Mouse (Mus musculus) forebrain, embryonic 12.5 days (tissue): ENCODE data around the gene Des. TPM values are rescaled to one million over a fixed set of nuclear protein-coding genes. Genes with fewer than 3 reads are reported as not detected.
A peak's percentile ranks its signal among the peaks of the same experiment; 100 is the strongest.

ENCODE experiments used
- ATAC-seq: fragments of 200-750 bp; cut with Nextera tagmentation; 2 replicates; pipeline ENCODE4 v1.8.0; 2017; ENCODE audit warnings: moderate TSS enrichment; ENCODE audit not compliant: low FRiP score
- H3K27ac ChIP-seq: fragments of 300-500 bp; sonication (generic); 2 replicates; pipeline ENCODE4 v1.5.1; 2016; ENCODE audit warnings: mild to moderate bottlenecking
- H3K27me3 ChIP-seq: fragments of 300-500 bp; sonication (generic); 2 replicates; pipeline ENCODE4 v1.6.1; 2016; ENCODE audit warnings: mild to moderate bottlenecking
- H3K36me3 ChIP-seq: fragments of 300-500 bp; sonication (generic); replicated peaks from 2 replicates; pipeline ENCODE4 v1.6.1; 2016; ENCODE audit warnings: mild to moderate bottlenecking
- H3K4me1 ChIP-seq: fragments of 300-500 bp; sonication (generic); 2 replicates; pipeline ENCODE4 v1.6.1; 2016
- H3K4me2 ChIP-seq: fragments of 300-500 bp; sonication (generic); 2 replicates; pipeline ENCODE4 v1.6.1; 2016; ENCODE audit warnings: mild to moderate bottlenecking, moderate library complexity
- H3K4me3 ChIP-seq: fragments of 300-500 bp; sonication (generic); replicated peaks from 2 replicates; pipeline ENCODE4 v1.5.1; 2016; ENCODE audit warnings: mild to moderate bottlenecking
- H3K9ac ChIP-seq: fragments of 300-500 bp; sonication (generic); 2 replicates; pipeline ENCODE4 v1.6.1; 2016; ENCODE audit warnings: mild to moderate bottlenecking
- H3K9me3 ChIP-seq: fragments of 300-500 bp; sonication (generic); 2 replicates; pipeline ENCODE4 v1.6.1; 2016
- WGBS: fragments of 180-500 bp; shearing (Covaris S2); methylation state at CpG from one replicate; pipeline ENCODE4 v1.1.7; 2016; 5-methylcytosine and 5-hydroxymethylcytosine counted together
- polyA plus RNA-seq: library from polyadenylated mRNA; unstranded; fragments of >200 nt; fragmentation: Nextera tagmentation; extraction: Ambion mirVana; gene quantifications from 2 replicates; pipeline ENCODE4 v1.2.1, GENCODE M21; 2016

Des gene
- polyA plus RNA-seq, 1 experiment from 2014 or later: 0.78 TPM

DNA sequence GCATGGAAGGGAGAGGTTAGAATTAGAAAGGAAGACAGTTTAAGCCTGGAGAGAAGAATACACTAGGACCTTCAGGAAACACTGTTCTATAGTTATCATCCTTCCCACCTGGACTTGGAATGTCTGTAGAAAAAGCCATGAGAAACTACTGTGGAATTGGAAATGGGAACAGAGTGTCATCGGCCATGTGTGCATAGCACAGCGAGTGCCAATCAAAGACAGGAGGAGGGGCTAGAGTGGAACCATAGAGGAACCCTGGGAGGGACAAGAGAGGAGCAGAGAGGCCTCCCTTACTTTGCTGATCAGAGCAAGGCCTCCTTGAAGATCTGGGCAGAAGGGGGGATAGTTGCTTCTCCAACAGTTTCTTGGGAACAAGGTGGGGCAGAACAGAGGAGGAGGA, 19.1 kb downstream of the Des start:
- H3K4me3 ChIP-seq: no peak overlapping the region
- no peak for ATAC-seq
- no peak overlapping the region for H3K9ac ChIP-seq
- no peak overlapping the region for H3K27ac ChIP-seq
- no peaks in the 10 kb centered on the region for H3K36me3 ChIP-seq
- H3K4me2 ChIP-seq: no peak overlapping the region
- peaks cover 39% of the 10 kb centered on the region for H3K4me1 ChIP-seq
- 74% methylated on average over 2 of the region's 2 CpGs for WGBS
- no peaks in the 10 kb centered on the region for H3K9me3 ChIP-seq
- H3K27me3 ChIP-seq: peaks cover 75% of the 10 kb centered on the region

DNA sequence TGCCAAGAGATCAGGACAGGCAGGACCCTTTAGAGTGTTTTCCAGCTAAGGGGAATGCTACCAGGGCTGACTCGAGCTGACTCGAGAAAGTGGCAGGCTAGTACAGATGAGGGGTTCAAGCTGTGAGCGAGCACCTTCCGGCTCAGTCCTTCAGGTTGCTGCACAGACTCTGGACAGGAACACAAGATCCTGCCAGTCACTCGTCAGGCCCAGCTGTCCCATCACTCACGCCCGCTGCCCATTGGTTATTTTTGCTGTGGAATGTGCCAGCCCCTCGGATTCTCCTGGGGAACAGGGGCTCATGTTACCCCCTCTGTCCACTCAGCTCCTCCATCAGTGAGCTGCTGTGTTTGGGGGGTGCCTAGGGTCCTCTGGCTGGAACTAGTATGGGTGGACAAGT, 19.8 kb downstream of the Des start:
- no peak overlapping the region for H3K27ac ChIP-seq
- no peak for ATAC-seq
- H3K4me3 ChIP-seq: no peak overlapping the region
- H3K27me3 ChIP-seq: peaks cover 75% of the 10 kb centered on the region
- no peaks in the 10 kb centered on the region for H3K36me3 ChIP-seq
- no peak overlapping the region for H3K4me2 ChIP-seq
- H3K9me3 ChIP-seq: no peaks in the 10 kb centered on the region
- WGBS: 64% methylated on average over 8 of the region's 8 CpGs
- no peak overlapping the region for H3K9ac ChIP-seq
- H3K4me1 ChIP-seq: peaks cover 40% of the 10 kb centered on the region

DNA sequence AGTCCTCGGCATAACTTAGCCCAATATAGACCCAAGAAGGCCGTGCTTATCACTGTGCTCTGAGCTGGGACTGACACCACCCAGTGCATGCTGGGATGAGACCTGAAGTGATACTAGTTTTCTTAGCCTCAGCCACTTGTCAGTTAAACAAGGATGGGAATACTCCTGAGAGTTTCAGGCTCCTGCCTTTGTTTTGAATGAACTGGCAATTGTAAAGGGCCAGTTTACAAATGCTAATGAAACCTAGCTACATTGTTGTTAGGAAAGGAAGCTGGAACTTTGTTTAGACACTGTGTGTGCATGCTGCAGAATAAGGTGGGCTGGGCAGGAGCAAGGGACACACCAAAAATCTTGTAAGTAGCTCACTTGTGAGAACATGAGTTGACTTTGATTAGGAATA, 20.8 kb downstream of the Des start:
- 32% methylated on average over 2 of the region's 2 CpGs for WGBS
- ATAC-seq: no peak
- peaks cover 41% of the 10 kb centered on the region for H3K4me1 ChIP-seq
- peaks cover 75% of the 10 kb centered on the region for H3K27me3 ChIP-seq
- H3K9me3 ChIP-seq: no peaks in the 10 kb centered on the region
- H3K9ac ChIP-seq: no peak overlapping the region
- no peaks in the 10 kb centered on the region for H3K36me3 ChIP-seq
- H3K27ac ChIP-seq: no peak overlapping the region
- peak overlapping the region; percentile 100; the same call in 1 of the 2 replicates for H3K4me2 ChIP-seq
- H3K4me3 ChIP-seq: no peak overlapping the region

DNA sequence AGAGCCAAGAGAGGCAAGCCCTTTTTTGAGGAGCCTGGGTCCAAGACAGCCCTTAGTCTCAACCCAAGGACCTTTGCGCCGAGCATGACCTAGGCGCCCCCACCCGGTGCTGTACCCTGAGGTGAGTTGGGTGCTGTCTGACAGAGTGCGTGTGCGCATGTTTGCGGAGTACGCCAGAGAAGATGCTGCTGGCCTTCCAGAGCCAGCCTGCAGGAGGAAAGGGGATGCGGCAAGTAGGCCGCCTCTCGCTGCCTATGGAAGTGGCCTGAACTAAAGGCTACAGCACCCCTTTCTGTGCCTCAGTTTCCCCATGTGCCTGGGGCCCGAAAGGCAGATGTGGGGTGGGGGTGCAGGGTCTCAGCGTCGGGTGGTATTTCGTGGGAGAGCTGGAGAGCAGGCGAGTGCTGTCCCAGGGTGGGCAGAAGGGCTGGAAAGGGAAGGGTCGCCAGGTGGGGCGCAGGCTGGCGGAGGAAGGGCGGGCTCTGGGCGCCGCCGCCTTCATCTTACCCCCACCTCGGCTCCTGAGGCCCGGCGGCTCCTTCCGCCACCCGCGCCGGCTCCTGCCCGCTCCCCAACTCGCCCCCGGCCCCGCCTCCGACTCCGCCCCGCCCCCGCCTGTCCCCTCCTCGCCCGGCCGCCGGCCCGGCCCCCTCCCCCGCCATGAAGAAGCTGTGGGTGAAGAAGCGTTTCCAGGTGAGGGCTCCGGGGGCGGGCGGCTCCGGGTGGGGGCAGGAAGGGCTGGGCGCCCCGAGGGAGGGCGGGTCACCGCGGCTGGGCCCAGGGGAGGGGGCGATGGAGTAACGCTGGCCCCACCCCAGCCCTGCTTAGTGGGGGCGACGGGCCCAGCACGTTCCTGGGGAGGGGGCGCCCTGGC, 21.6 kb downstream of the Des start:
- H3K4me1 ChIP-seq: peaks cover 46% of the 10 kb centered on the region
- peaks cover 75% of the 10 kb centered on the region for H3K27me3 ChIP-seq
- H3K27ac ChIP-seq: 0 out of 2 replicates have a peak overlapping the region, but pooled peaks have one; percentile 31

DNA sequence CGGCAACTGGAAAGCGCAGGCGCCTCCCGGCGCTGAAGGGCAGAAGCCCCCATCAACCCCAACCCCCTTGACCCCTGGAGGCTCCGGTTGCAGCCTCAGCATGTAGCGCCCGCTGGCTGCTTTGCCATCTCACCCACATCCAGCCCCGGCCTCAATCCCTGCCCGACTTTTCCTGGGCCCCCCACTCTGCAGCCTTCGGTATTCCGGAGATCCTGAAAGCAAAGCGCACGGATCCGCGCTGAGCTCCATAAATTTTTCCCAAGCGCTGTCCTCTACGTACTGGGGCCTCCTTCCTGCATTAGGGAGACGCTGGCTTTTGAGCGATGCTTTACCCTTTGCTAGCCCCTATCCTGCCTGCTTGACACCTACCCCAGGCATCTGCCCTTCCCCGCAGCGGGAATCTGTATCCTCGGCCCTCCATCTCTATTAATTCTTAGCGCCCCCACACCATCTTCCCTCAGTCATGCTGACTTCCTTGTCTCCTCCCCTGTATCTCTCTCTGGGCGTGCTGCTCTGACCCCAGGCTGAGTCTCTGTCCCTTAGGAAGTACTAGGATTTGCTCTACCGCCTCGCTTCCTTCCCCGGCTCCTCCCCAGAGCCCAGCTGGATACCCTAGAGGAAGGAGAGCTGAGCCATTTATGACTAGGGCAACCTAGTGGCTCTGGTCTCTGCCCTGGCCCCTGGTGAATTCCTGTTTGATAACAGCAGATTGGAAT, 22.4 kb downstream of the Des start:
- Histone ChIP-seq H3K27me3 (peaks cover 75% of the 10 kb centered on the region), H3K9me3 (no peaks in the 10 kb centered on the region), H3K4me2 (peak overlapping the region; percentile 100), H3K4me3 (peak overlapping the region; percentile 79), H3K4me1 (peaks cover 52% of the 10 kb centered on the region), H3K27ac (0 out of 2 replicates have a peak overlapping the region, but pooled peaks have one; percentile 31), H3K36me3 (no peaks in the 10 kb centered on the region), H3K9ac (peak overlapping the region; percentile 80)
- WGBS: under 1% methylated on average over 27 of the region's 28 CpGs
- ATAC-seq: peak; percentile 21; the same call in 1 of the 2 replicates

More for the DNA sequence above, 21.6 kb downstream of the Des start:
- Histone ChIP-seq H3K9me3 (no peaks in the 10 kb centered on the region), H3K9ac (peak overlapping the region; percentile 80), H3K36me3 (no peaks in the 10 kb centered on the region), H3K4me3 (peak overlapping the region; percentile 79), H3K4me2 (peak overlapping the region; percentile 100)
- ATAC-seq: peak; percentile 66
- 1% methylated on average over 43 of the region's 60 CpGs for WGBS

DNA sequence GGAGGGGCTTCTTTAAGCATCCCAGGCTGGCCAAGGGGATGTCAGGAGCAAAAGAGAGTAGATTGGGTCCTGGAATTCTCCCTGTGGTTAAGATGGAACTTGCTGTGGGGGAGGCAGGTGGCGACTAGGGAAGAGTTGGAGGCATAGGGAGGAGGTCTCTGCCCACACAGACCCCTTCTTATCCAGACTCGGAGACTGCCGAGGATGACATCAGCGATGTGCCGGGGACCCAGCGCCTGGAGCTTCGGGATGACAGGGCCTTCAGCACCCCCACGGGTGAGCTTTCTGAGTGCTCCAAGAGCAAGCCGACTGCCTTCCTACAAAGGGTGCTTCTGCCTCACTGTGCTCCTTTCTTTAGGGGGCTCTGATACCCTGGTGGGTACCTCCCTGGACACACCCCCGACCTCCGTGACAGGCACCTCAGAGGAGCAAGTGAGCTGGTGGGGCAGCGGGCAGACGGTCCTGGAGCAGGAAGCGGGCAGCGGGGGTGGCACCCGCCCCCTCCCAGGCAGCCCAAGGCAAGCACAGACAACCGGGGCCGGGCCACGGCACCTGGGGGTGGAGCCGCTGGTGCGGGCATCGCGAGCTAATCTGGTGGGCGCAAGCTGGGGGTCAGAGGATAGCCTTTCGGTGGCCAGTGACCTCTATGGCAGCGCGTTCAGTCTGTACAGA, 24.5 kb downstream of the Des start:
- Histone ChIP-seq H3K4me1 (peaks cover 69% of the 10 kb centered on the region), H3K27me3 (peaks cover 80% of the 10 kb centered on the region), H3K36me3 (no peaks in the 10 kb centered on the region), H3K4me2 (no peak overlapping the region), H3K4me3 (no peak overlapping the region), H3K27ac (no peak overlapping the region), H3K9ac (no peak overlapping the region), H3K9me3 (no peaks in the 10 kb centered on the region)
- no peak for ATAC-seq
- 83% methylated on average over 27 of the region's 27 CpGs for WGBS

DNA sequence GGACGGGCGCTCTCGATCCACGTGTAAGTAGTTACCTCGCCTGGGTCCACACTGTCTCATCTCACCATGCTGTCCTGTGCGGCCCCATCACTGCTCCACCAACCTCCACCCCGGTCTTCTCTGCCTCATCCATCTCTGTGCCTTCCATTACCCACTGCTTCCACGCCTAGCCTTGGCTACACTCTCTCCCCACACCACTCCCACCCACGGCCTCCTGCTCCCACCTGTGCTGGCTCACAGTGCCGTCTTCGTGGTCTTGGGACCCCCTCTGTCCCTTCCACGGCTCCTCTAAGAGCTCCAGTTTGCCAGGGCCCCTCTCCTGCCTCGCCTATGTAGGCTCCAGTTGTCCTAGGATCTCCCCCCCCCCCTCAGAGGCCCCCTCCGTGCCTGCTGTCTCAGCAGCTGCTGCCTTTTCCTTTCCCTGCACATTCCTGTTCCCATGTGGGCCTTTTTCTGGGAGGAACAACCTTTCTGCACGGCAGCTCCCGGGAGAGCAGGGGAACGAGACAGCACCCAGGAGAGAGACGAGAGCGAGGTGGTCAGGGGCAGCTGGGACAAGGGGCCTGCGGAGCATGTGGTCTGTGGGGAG, 25.1 kb downstream of the Des start:
- WGBS: 76% methylated on average over 20 of the region's 20 CpGs
- H3K9ac ChIP-seq: no peak overlapping the region

DNA sequence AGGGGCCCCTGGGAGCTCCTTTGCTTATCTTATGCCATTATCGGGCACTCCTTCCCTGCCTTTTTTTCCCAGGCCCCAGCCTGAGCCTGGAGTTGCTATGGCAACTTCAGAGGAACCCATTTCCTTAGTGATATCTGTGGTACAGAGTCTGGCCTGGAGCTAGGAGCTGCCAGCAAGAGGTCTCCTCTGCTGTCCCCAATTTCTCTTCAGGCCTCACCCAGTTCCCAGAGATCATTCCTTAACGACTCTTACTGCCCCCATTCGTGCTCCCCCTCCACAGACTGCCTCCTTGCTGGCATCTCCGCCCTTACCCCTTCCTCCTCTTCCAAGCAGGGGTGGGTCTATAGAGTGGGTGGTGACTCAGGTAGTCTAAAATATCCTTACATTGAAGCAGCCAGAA, 26.0 kb downstream of the Des start:
- H3K27me3 ChIP-seq: peaks cover 88% of the 10 kb centered on the region
- H3K36me3 ChIP-seq: no peaks in the 10 kb centered on the region
- 0 out of 2 replicates have a peak overlapping the region, but pooled peaks have one; percentile 4 for H3K9ac ChIP-seq
- peaks cover 61% of the 10 kb centered on the region for H3K4me1 ChIP-seq
- 39% methylated on average over 4 of the region's 4 CpGs for WGBS
- no peaks in the 10 kb centered on the region for H3K9me3 ChIP-seq
- no peak overlapping the region for H3K27ac ChIP-seq
- no peak overlapping the region for H3K4me3 ChIP-seq
- no peak for ATAC-seq
- H3K4me2 ChIP-seq: no peak overlapping the region

More for the DNA sequence above, 25.1 kb downstream of the Des start:
- no peaks in the 10 kb centered on the region for H3K36me3 ChIP-seq
- ATAC-seq: no peak
- peaks cover 66% of the 10 kb centered on the region for H3K4me1 ChIP-seq
- H3K27ac ChIP-seq: no peak overlapping the region
- H3K27me3 ChIP-seq: peaks cover 80% of the 10 kb centered on the region
- H3K4me3 ChIP-seq: no peak overlapping the region
- H3K4me2 ChIP-seq: no peak overlapping the region; the same call in 1 of the 2 replicates
- H3K9me3 ChIP-seq: no peaks in the 10 kb centered on the region

DNA sequence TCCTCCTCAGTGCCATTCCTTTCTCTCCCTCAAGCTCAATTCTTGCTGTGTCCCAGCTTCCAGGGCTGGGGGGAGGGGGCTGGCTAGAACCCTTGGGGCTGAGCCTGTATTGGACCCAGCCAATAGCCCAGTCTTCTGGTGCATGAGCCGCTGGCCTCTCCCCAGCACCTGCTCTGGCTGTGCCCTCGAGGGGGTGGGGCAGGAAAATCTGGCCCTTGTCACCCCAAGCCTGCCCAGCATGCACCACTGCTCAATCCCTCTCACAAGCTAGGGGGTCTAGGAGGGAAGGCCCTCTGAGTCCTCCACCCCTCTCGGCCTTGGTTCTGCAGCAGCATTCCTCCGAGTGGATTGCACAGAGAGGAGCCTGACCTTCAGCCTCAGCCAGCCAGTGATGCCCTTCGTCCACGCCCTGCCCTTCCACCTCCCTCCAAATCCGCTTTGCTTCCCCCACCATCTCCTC, 27.4 kb downstream of the Des start:
- ATAC-seq: no peak

DNA sequence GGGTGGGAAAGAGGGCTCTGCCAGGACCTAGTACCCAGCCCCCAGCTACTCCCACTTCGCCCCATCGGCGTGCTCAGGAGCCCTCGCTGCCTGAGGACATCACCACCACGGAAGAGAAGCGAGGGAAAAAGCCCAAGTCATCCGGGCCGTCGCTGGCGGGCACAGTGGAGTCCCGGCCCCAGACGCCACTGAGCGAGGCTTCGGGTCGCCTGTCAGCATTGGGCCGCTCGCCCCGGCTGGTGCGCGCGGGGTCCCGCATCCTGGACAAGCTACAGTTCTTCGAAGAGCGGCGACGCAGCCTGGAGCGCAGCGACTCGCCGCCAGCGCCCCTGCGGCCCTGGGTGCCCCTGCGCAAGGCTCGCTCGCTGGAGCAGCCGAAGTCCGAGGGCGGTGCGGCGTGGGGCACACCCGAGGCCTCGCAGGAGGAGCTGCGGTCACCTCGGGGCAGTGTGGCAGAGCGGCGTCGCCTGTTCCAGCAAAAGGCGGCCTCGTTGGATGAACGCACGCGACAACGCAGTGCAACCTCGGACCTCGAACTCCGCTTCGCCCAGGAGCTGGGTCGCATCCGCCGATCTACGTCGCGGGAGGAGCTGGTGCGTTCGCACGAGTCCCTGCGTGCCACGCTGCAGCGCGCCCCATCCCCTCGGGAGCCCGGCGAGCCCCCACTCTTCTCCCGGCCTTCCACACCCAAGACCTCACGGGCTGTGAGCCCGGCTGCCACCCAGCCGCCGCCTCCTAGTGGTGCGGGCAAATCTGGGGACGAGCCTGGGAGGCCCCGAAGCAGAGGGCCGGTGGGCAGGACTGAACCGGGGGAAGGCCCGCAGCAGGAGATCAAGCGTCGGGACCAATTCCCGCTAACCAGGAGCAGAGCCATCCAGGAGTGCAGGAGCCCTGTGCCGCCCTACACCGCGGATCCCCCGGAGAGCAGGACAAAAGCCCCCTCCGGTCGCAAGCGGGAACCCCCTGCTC, 28.1 kb downstream of the Des start:
- H3K4me1 ChIP-seq: peaks cover 41% of the 10 kb centered on the region
- ATAC-seq: peak; percentile 30; the same call in 1 of the 2 replicates

More for the DNA sequence above, 27.4 kb downstream of the Des start:
- 0 out of 2 replicates have a peak overlapping the region, but pooled peaks have one; percentile 33 for H3K9ac ChIP-seq
- H3K27ac ChIP-seq: no peak overlapping the region
- WGBS: 14% methylated on average over 7 of the region's 7 CpGs
- H3K9me3 ChIP-seq: no peaks in the 10 kb centered on the region
- peak overlapping the region; percentile 34 for H3K4me3 ChIP-seq
- H3K27me3 ChIP-seq: peaks cover 88% of the 10 kb centered on the region
- H3K4me2 ChIP-seq: peak overlapping the region; percentile 56
- H3K4me1 ChIP-seq: peaks cover 48% of the 10 kb centered on the region
- H3K36me3 ChIP-seq: no peaks in the 10 kb centered on the region

More for the DNA sequence above, 28.1 kb downstream of the Des start:
- Histone ChIP-seq H3K27ac (no peak overlapping the region), H3K9me3 (no peaks in the 10 kb centered on the region), H3K4me3 (peak overlapping the region; percentile 34), H3K4me2 (peak overlapping the region; percentile 56), H3K36me3 (no peaks in the 10 kb centered on the region), H3K9ac (peak overlapping the region; percentile 33; the same call in 1 of the 2 replicates), H3K27me3 (peaks cover 84% of the 10 kb centered on the region)
- WGBS: 3% methylated on average over 93 of the region's 94 CpGs
